Mouse (Mus musculus) embryonic fibroblast, embryonic 13.5 days (primary cell): ENCODE data around the gene Atp13a2.

Experiments used
- CTCF ChIP-seq: IDR thresholded peaks from 2 replicates; pipeline ENCODE4 v1.5.1; 2011; ENCODE audit warnings: mild to moderate bottlenecking, control low read depth, low read length, moderate library complexity, borderline replicate concordance; ENCODE audit not compliant: insufficient read depth
- POLR2A ChIP-seq: IDR thresholded peaks from 2 replicates; pipeline ENCODE4 v1.6.1; 2011; ENCODE audit warnings: low read depth, mild to moderate bottlenecking, control low read depth, low read length, moderate library complexity

DNA sequence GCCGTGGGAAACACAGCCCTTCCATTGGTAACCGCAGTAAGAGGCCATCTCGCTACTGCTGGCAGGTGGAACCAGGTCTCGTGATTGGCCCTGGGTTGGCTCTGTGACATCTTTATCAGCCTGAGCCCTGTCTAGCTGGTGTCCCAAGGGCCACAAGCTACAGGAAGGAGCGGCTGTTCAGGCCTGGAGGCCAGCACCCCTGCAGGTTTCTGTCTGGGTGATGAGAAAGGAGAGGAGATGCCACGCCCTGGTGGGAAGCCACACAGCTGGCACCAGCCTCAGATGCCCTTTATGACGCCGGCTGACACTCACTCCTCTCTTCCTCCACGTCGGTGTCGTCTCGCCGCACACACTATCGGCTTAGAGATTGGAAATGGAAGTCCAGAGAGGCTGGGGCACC is 2.8 kb downstream of the Atp13a2 start:
- no peak for TF ChIP-seq CTCF
- no peak for TF ChIP-seq POLR2A
